Mouse (Mus musculus) thymus, adult 2 months (tissue): ENCODE measurements around the gene Atp6v1g2.

Source experiments
- CTCF ChIP-seq: fragments of 200-500 bp; IDR thresholded peaks from 2 replicates; pipeline ENCODE4 v1.5.1; 2012; ENCODE audit warnings: mild to moderate bottlenecking, control low read depth, low read length, moderate library complexity, borderline replicate concordance; ENCODE audit not compliant: control insufficient read depth, poor library complexity, insufficient read depth; ENCODE audit errors: extremely low read depth
- POLR2A ChIP-seq: fragments of 200-500 bp; IDR thresholded peaks from 2 replicates; pipeline ENCODE4 v1.6.1; 2012; ENCODE audit warnings: mild to moderate bottlenecking, low read length, control low read depth, moderate library complexity; ENCODE audit not compliant: control insufficient read depth, poor library complexity, insufficient read depth; ENCODE audit errors: extremely low read depth

DNA sequence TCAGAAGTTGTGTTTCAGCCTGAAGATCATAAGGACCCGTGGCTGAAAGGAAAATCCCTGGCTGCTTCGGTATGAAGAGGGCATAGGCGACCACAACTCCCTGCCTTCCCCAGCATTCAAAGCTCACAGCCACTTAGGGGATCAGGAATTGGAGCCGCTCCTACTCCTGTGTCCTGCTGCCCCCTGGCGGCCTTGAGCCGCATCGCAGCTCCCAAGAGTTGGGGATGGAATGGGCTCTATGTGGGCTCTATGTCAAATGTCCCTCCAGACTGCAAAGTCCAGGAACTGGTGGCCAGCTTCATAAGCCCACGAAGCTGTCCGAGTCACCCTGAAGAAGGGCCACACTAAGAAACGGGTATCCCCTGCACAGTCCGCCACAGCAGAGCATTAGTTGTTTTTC, 41.3 kb downstream of the Atp6v1g2 start:
- no peak for TF ChIP-seq POLR2A
- peak; percentile 93 for TF ChIP-seq CTCF
